Mouse (Mus musculus): ENCODE measurements around the gene Zbtb45. TPM values are rescaled to one million over a fixed set of nuclear protein-coding genes. Genes with fewer than 3 reads are reported as not detected.

The Zbtb45 gene
- total and polyA plus RNA-seq, 3 experiments: 6.7 to 17.1 (median 9.5) TPM

GRCm38 (mm10) chr7:13043445-13044253, 33.8 kb upstream of the Zbtb45 start:
- peaks cover 3% of the 10 kb centered on the region for H3K27me3 ChIP-seq (replicated peaks)
- no peak overlapping the region for H3K4me2 ChIP-seq (ENCODE audit: insufficient read depth, low read depth, poor library complexity, severe bottlenecking)
- no peak overlapping the region for H3K4me3 ChIP-seq (replicated peaks in 1 of 3; ENCODE audit: low read depth in 2 of 3, low read length in 2 of 3, poor library complexity in 1 of 3)
- DNase-seq (ENCODE audit: extremely low read depth): no peak
- dilution Hi-C loops (cut with MboI; ENCODE audit: extremely low pct_ligation_motif_present, extremely low pct_unique_long_range_greater_than_20kb, low sequenced_read_pairs) (no loop called here), in situ Hi-C loops (cut with MboI; ENCODE audit: low pct_ligation_motif_present, low pct_unique_long_range_greater_than_20kb, low sequenced_read_pairs) (loop anchor here (5.0 to 10.0 kb wide), 2 partner anchors 36 to 119 kb away; partner anchors contain the start of genes Rnf225 and Rps5)
- H3K27ac ChIP-seq (ENCODE audit: insufficient read depth, low read depth): no peak overlapping the region
- TF ChIP-seq BHLHE40 (IDR thresholded peaks at IDR 0.05; ENCODE audit: low read depth, low read length): no peak
- no peak for TF ChIP-seq ZNF384 (IDR thresholded peaks at IDR 0.05; ENCODE audit: low read depth, low read length)
- TF ChIP-seq MAZ (IDR thresholded peaks at IDR 0.05; ENCODE audit: low read depth, low read length): no peak
- no peak for TF ChIP-seq SMC3 (IDR thresholded peaks at IDR 0.05; ENCODE audit: low read depth, low read length)
- no peak for TF ChIP-seq E2F4 (IDR thresholded peaks at IDR 0.05; ENCODE audit: insufficient replicate concordance, low read depth, low read length)
- no peak for TF ChIP-seq GABPA (IDR thresholded peaks at IDR 0.05; ENCODE audit: insufficient replicate concordance, low read depth, low read length)
- no peak for TF ChIP-seq CHD1 (IDR thresholded peaks at IDR 0.05; ENCODE audit: low read depth, low read length)
- no peak for TF ChIP-seq KAT2A (IDR thresholded peaks at IDR 0.05; ENCODE audit: insufficient replicate concordance, low read length)
- no peak for TF ChIP-seq ZMIZ1 (IDR thresholded peaks at IDR 0.05; ENCODE audit: low read depth, low read length)
- TF ChIP-seq MAX (IDR thresholded peaks at IDR 0.05; ENCODE audit: low read length): no peak
- no peak for TF ChIP-seq ETS1 (conservative IDR thresholded peaks at IDR 0.05; ENCODE audit: low read depth, low read length)
- no peak for TF ChIP-seq PAX5 (IDR thresholded peaks at IDR 0.05; ENCODE audit: low read length)
- TF ChIP-seq TCF12 (IDR thresholded peaks at IDR 0.05; ENCODE audit: low read depth, low read length): no peak
- no peak for TF ChIP-seq RCOR1 (conservative IDR thresholded peaks at IDR 0.05; ENCODE audit: low read depth, low read length)
- no peak for TF ChIP-seq CHD2 (IDR thresholded peaks at IDR 0.05; ENCODE audit: low read length)
- no peak for TF ChIP-seq HCFC1 (IDR thresholded peaks at IDR 0.05; ENCODE audit: low read depth, low read length)
- peaks cover 0 to 21% of the 10 kb centered on the region in 2 experiments for H3K36me3 ChIP-seq (replicated peaks in 1 of 2; ENCODE audit: control insufficient read depth in 1 of 2, insufficient read depth in 1 of 2, low read length in 1 of 2)
- no peaks in the 10 kb centered on the region for H3K79me2 ChIP-seq (replicated peaks; ENCODE audit: control insufficient read depth, extremely low read depth, insufficient read depth, poor library complexity, severe bottlenecking)
- H3K4me1 ChIP-seq (ENCODE audit: control insufficient read depth in 1 of 2, insufficient read depth in 2 of 2): peaks cover 0 to 21% of the 10 kb centered on the region in 2 experiments; a peak in 2 of 4 replicates
- peaks cover 10% of the 10 kb centered on the region for H3K9me3 ChIP-seq (replicated peaks; ENCODE audit: low read length)
- H3K9ac ChIP-seq (ENCODE audit: insufficient read depth, low read depth): no peak overlapping the region

DNA sequence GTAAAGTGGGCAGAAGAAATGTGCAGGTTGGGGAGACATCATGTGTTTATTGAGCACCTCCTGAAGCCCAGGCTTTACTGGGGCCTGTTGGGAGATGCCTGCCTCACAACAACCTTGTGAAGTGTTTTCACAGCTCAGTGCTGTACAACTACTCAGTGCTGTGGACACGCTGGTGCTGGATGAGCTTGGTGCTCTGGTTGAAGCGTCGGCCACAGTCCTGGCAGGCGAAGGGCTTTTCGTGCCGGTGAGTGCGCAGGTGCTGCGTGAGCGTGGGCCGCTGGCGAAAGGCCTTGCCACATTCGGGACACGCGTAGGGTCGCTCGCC, 33.2 kb upstream of the Zbtb45 start:
- Histone ChIP-seq H3K4me1 (ENCODE audit: control insufficient read depth in 1 of 2, insufficient read depth in 2 of 2) (peaks cover 0 to 21% of the 10 kb centered on the region in 2 experiments; a peak in 2 of 4 replicates), H3K4me2 (ENCODE audit: insufficient read depth, low read depth, poor library complexity, severe bottlenecking) (no peak overlapping the region), H3K4me3 (replicated peaks in 1 of 3; ENCODE audit: low read depth in 2 of 3, low read length in 2 of 3, poor library complexity in 1 of 3) (no peak overlapping the region), H3K79me2 (replicated peaks; ENCODE audit: control insufficient read depth, extremely low read depth, insufficient read depth, poor library complexity, severe bottlenecking) (no peaks in the 10 kb centered on the region), H3K9me3 (replicated peaks; ENCODE audit: low read length) (peaks cover 10% of the 10 kb centered on the region), H3K27me3 (replicated peaks) (peaks cover 2% of the 10 kb centered on the region), H3K27ac (ENCODE audit: insufficient read depth, low read depth) (no peak overlapping the region), H3K36me3 (replicated peaks in 1 of 2; ENCODE audit: control insufficient read depth in 1 of 2, insufficient read depth in 1 of 2, low read length in 1 of 2) (peaks cover 0 to 21% of the 10 kb centered on the region in 2 experiments), H3K9ac (ENCODE audit: insufficient read depth, low read depth) (no peak overlapping the region)
- in situ Hi-C loops (cut with MboI; ENCODE audit: low pct_ligation_motif_present, low pct_unique_long_range_greater_than_20kb, low sequenced_read_pairs): loop anchor here (5.0 to 10.0 kb wide), 2 partner anchors 36 to 118 kb away; partner anchors contain the start of genes Rnf225 and Rps5
- dilution Hi-C loops (cut with MboI; ENCODE audit: extremely low pct_ligation_motif_present, extremely low pct_unique_long_range_greater_than_20kb, low sequenced_read_pairs): no loop called here
- TF ChIP-seq EP300 (IDR thresholded peaks at IDR 0.05; ENCODE audit: low read length) (no peak), ZMIZ1 (IDR thresholded peaks at IDR 0.05; ENCODE audit: low read depth, low read length) (no peak), MAX (IDR thresholded peaks at IDR 0.05; ENCODE audit: low read length) (no peak), SIN3A (IDR thresholded peaks at IDR 0.05; ENCODE audit: low read length) (no peak), TCF12 (IDR thresholded peaks at IDR 0.05; ENCODE audit: low read depth, low read length) (no peak), IRF4 (IDR thresholded peaks at IDR 0.05; ENCODE audit: low read depth, low read length) (no peak), MXI1 (IDR thresholded peaks at IDR 0.05; ENCODE audit: low read depth, low read length) (no peak), NRF1 (IDR thresholded peaks at IDR 0.05; ENCODE audit: low read depth, low read length) (no peak), JUN (IDR thresholded peaks at IDR 0.05; ENCODE audit: insufficient read depth, low read depth, low read length) (no peak), UBTF (IDR thresholded peaks at IDR 0.05; ENCODE audit: low read depth, low read length) (no peak), CHD1 (IDR thresholded peaks at IDR 0.05; ENCODE audit: low read depth, low read length) (no peak), USF2 (conservative IDR thresholded peaks at IDR 0.05; ENCODE audit: low read depth, low read length) (no peak), JUND (conservative IDR thresholded peaks at IDR 0.05; ENCODE audit: low read depth, low read length) (no peak), CTCF (conservative IDR thresholded peaks at IDR 0.05 in 1 of 2, IDR thresholded peaks at IDR 0.05 in 1 of 2; ENCODE audit: low read depth in 2 of 2, low read length in 2 of 2) (no peak), GABPA (IDR thresholded peaks at IDR 0.05; ENCODE audit: insufficient replicate concordance, low read depth, low read length) (no peak), E2F4 (IDR thresholded peaks at IDR 0.05; ENCODE audit: insufficient replicate concordance, low read depth, low read length) (no peak), USF1 (IDR thresholded peaks at IDR 0.05; ENCODE audit: low read depth, low read length) (no peak), MAZ (IDR thresholded peaks at IDR 0.05; ENCODE audit: low read depth, low read length) (no peak), ETS1 (conservative IDR thresholded peaks at IDR 0.05; ENCODE audit: low read depth, low read length) (no peak), ZC3H11A (IDR thresholded peaks at IDR 0.05; ENCODE audit: low read depth, low read length) (no peak)
- DNase-seq (ENCODE audit: extremely low read depth): no peak

All from CH12.LX (cell line).